Mouse (Mus musculus) large intestine, adult 2 months (tissue): ENCODE data around the gene Pou2f3. TPM values are rescaled to one million over a fixed set of nuclear protein-coding genes. Genes with fewer than 3 reads are reported as not detected.

Source experiments
- DNase-seq: peaks from one replicate; pipeline ENCODE4 v3.0.0-alpha.2; 2012; ENCODE audit warnings: low read depth, low spot score
- WGBS: fragments of 180-500 bp; shearing (Covaris S2); methylation state at CpG from one replicate; pipeline ENCODE4 v1.1.7; 2018; 5-methylcytosine and 5-hydroxymethylcytosine counted together
- polyA plus RNA-seq: library from polyadenylated mRNA; depleted of rRNA; stranded (reverse); fragments of >200 nt; gene quantifications from 2 replicates; pipeline ENCODE4 v1.2.3, GENCODE M21; 2012; rRNA removed

Pou2f3 gene
- polyA plus RNA-seq, 1 experiment: 1.0 TPM

DNA sequence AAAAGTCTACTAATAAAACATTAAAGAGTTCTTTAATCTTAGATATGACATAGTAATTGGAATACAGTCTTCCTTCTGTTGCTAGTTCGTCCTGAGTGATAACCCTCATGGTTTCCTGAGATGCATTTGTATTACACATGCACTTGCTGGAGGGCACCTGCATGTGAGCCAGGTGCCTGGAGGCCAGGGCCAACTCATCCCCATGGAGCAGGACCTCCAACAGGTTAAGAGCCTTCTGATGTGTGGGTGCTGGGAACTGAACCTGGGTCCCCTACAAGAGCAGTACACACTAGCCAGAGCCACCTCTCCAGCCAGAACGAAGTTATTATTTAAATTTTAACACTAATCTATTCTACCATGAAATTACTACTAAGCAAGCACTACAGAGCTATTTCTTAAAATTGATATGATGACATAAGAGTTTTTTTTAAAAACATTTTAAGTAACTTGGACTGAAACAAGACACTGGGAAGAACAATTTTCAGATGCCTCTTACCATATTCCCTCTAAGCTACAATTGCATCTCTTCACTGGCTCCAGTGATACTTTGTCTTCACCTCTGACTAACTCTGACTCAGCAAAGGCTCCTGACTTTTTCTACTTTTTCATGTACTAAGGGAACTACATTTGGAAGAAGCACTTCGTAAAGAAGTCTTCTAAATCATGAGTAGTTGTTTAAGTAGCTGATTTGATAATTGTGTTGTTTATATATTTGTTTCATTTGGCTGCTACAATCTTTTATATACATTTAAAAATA lies 112.2 kb downstream of the Pou2f3 start:
- no peak for DNase-seq
- 88% methylated on average over 3 of the region's 3 CpGs for WGBS

DNA sequence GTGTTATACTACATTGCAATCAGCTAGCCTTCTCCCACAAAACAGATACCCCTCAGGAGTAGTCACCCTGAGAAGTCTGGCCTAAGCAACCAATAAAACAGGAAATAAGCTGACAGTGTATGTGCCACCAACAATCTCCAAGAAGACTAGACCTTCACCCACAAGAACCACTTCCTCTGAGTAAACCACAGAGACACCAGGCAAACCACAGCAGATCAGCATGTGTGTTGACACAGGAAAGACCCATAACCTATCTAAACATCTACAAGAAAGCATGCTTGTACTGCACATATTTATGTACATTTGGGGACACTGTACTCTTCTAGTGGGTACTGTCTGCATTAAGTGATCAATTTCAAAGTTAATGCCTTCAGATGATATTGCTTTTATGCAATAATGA lies 113.8 kb downstream of the Pou2f3 start:
- DNase-seq: no peak

DNA sequence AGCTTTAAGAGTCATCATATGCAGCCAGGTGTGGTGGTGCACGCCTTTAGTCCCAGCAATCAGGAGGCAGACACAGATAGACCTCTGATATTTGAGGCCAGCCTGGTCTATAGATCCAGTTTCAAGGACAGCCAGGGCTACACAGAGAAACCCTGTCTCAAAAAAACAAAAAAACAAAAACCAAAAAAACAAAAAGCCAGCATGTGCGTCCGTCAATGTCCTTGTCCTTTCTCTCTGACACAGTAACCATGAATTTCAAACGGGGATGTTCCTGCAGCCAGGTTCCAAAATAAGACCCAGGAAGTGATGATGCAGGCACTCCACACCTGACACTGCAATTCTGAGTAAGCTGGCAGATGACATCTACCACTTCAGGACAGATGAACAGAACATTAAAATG lies 115.3 kb downstream of the Pou2f3 start:
- DNase-seq: no peak
- WGBS: 81% methylated on average over 4 of the region's 4 CpGs

DNA sequence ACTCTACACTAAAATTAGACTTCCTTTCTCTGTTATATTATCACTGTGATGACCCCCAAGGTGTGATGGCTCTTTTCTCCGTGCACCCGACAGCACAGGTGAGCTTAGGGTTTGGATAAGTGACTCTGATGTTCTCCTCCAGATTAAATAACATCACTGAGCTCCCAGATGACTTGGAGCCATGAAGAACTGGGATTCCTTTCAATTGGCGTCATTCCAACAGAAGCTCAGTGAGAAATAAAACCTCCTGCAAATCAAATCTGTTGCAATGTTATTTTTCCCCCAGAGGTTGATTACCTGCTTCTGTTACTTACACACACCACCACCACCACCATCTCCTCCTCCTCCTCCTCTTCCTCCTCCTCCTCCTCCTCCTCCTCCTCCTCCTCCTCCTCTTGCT lies 116.4 kb downstream of the Pou2f3 start:
- DNase-seq: no peak
- 24% methylated on average over 3 of the region's 3 CpGs for WGBS

DNA sequence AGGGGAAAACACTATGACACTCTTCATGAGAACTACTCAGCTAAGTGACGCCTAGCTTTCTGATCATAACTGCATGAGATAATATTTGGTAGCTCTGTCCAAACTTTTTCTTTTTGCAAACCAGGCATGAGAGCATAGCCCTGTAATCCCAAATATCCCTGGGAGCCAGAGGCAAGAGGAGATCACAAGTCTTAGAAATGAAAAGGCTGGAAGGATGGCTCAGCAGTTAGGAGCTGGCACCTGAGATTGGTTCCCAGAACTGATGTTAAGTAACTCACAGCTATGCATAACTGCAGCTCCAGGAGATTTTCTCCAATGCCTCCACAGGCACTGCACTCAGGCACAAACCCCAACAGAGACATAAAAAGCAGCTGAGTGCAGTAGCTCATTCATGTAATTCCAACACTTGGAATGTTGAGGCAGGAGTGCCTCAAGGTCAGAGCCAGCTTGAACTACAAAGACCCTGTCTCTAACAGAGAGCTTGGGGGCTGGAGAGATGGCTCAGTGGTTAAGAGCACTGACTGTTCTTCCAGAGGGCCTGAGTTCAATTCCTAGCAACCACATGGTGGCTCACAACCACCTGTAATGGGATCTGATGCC lies 124.4 kb downstream of the Pou2f3 start:
- 77% methylated on average over 1 of the region's 1 CpGs for WGBS

DNA sequence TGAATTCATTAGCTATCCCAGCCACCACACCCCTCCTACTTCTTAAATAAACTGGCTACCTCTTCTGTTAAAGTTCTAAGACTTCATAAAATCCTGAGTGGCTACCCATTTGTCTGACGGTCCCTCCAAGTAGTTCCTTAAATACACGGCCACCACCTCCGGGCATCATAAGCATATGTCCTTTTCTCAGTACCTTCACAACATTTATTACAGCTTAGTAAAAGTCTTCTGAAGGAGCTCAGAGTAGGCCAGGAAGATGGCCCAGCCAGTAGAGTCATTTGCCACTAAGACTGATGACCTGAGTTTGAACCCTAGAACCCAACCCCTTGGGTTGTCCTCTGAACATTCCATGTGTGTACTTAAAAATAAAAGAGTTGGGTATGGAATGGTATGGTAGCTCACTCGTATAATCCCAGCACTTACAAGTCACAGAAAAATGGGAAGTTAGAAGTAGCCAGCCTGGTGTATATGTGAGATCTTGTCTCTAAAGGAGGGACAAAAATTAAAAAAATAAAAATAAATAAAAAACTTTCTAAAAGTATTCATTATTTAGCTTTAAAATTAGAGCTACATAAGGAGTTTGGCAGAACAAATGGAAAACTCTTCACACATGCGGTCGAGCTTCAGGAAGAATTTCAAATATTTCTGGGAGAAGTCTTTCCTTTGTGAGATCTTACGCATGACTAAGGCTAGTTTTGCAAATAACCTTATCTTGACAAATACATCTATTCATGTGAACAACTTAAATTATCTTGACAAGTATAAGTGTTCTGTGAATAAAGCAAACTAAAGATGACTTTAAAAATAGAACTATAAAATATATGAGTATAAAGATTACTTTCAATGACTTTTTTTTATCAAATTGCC lies 125.4 kb downstream of the Pou2f3 start:
- WGBS: 67% methylated on average over 7 of the region's 7 CpGs

More for the DNA sequence above, 124.4 kb downstream of the Pou2f3 start:
- no peak for DNase-seq

DNA sequence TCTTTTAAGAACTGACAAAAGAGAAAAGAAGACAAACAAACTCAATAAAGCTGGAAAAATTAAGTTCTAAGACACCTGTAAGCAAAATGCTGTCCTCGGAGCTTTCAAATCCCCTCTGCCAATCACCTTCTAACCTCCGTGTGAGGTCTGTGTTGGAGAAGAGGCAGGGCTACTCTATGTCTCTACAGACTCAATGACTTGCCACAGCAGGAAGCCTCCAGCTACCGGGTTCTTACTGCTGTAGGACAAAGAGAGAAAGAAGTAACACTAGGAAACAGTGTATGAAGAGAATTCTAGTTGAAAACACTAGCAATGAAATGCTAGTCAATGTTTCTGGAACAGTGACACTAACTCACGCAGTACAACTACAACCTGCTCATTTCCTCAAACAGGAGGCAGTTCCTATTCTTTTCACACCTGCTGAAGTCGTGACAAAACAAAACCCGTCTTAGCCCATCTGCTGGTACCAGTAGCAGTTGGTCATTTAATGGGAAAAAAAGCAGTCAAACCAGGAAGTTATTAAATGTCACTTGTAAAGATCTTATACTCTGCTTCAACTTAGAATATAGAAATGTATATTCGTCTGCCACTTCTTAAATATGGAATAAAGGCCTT lies 126.6 kb downstream of the Pou2f3 start:
- 54% methylated on average over 7 of the region's 7 CpGs for WGBS

More for the DNA sequence above, 125.4 kb downstream of the Pou2f3 start:
- DNase-seq: no peak

DNA sequence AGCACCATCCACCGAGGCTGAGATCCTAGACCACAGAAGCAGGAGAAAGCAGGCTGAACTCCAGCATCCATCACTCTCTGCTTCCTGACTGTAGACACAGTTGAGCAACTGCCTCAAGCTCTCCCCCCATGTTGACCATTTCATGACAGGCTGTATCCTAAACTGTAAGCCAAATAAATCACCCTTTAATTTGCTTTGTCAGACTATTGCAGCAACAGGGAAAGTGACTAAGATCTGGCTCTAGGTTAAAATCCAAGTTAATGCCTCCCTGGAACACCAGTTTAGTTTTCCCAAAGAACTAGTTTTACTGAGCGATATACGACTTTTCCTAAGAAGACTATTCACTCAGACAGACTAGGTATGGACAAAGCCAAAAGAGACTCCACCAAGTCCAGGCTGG lies 131.5 kb downstream of the Pou2f3 start:
- no peak for DNase-seq
- 86% methylated on average over 3 of the region's 3 CpGs for whole genome bisulfite sequencing

More for the DNA sequence above, 126.6 kb downstream of the Pou2f3 start:
- DNase-seq: no peak

DNA sequence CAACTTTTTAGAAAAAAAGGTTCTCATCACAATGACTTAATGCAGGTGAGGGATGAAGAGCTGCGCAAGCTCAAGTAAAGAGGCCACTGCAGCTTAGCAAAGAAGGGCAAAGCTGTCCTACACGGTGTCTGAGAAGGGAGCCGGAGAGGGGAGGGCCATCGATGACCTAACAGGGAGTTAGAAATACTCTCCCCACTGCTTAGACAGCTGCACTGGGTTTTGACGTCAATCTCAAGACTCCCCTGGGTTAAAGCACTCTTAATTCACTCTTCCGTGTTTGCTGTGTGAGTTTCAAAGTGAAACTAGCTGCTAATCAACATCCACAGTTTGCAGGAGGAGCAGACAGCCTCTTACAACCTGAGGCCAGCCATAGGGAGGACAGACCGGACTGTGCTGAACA lies 134.0 kb downstream of the Pou2f3 start:
- WGBS: 67% methylated on average over 7 of the region's 7 CpGs
- DNase-seq: no peak

DNA sequence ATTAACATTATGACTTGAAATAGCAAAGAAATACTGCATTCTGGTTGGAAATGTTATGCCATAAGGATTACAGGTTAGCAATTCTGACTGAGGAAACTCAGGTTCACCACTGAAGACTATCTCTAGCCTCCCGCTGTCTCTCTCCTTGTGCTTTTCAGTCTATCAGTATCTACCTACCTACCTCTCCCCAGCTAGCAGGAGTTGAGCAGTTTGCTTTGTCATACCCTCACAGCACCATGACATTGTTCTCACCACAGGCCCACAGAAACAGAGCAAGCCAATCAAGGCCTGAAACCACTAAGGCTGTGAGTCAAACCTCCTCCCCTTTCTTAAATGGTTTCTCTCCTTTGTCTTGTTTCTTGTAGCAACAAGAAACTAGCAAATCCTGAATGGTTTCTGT lies 135.6 kb downstream of the Pou2f3 start:
- WGBS: 100% methylated on average over 1 of the region's 1 CpGs
- no peak for DNase-seq

Other genes starting within 250 kb of the Pou2f3 start
- 7.8 and 11.5 TPM in 2 replicates for gene Arhgef12, start 103.1 kb downstream of the Pou2f3 start, polyA plus RNA-seq
- 0.60 and 0.97 TPM in 2 replicates for gene Tmem136, start 93.8 kb downstream of the Pou2f3 start, polyA plus RNA-seq
- 42.6 and 45.6 TPM in 2 replicates for gene Oaf, start 29.5 kb upstream of the Pou2f3 start, polyA plus RNA-seq
- gene Trim29, start 100.5 kb upstream of the Pou2f3 start, polyA plus RNA-seq: 0.23 and 0.26 TPM in 2 replicates